Mouse (Mus musculus): Measurements from ENCODE around the gene H2-Oa.

DNA sequence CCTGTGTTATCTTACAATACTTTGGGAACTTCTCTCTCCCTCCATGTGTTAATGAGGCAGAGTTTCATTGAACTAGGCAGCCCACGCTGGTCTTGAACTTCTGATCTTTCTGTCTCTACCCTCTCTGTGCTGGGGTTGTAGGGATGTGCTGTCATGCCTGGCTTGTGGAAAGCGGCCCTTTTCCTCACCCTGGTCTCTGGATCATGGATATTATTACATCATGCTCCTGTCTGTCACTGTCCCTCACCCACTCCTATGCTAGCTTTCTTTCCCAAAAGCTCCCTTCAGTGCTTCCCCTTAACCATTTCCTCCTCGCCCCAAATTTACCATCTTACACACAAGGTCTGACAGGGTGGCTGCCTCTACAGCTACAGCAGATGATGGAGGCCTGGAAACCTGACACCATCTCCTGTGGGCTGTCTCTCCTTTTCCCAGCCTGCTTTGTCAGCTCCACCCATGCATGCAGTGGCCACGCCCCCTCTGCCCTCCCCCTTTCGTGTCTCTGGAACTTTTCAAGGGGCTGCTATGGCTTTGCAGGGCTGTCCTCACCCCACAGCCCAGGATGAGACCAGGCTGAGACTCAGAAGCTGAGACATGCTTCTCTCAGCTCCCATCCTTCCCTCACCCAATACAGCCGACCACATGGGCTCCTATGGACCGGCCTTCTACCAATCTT is 1.2 kb downstream of the H2-Oa start:
- no peak for TF ChIP-seq FLI1 (IDR thresholded peaks at IDR 0.05; ENCODE audit: low read length)
- TF ChIP-seq GATA1 (IDR thresholded peaks at IDR 0.05; ENCODE audit: borderline replicate concordance, low read length), result no peak
